ENCODE assay signal across 8 mouse cellular contexts in genomic region chr2:93477519-93477918, GRCm38 (mm10). TPM values are rescaled to one million over a fixed set of nuclear protein-coding genes. Genes with fewer than 3 reads are reported as not detected.
A peak's percentile ranks its signal among the peaks of the same experiment; 100 is the strongest.
DNase-seq lines count a peak whose midpoint lies in the region; ATAC-seq lines count a peak whose summit lies in the region.

No protein-coding gene starts in this region.

- ATAC-seq in common myeloid progenitor, adult 5-6 weeks (replicated peaks; ENCODE audit: low read depth, poor library complexity, severe bottlenecking), result peak; percentile 43

- DNase-seq in gastrocnemius, adult 18-20 months (ENCODE audit: low spot score), result peak; percentile 50
- DNase-seq in gastrocnemius, postnatal 25 days, result no peak
- peak; percentile 47 for DNase-seq in urinary bladder, postnatal 14 days (ENCODE audit: low spot score)
- no peak for DNase-seq in urinary bladder, adult 2 months (ENCODE audit: low spot score)
- peak; percentile 70 for DNase-seq in kidney, adult 18-20 months
- DNase-seq in lung, postnatal 36 days, result peak; percentile 71
- DNase-seq in spleen, postnatal 10 days (ENCODE audit: low spot score in 2 of 2), result peak; percentile 58 to 80

RNA-seq across cellular contexts. Expression of gene Cd82, which starts 14.6 kb away (rescaled TPM):
- total RNA-seq in gastrocnemius, adult 18-20 months (2021), result 1 to 10 TPM; 8.5 to 9.4 TPM
- total RNA-seq in gastrocnemius, postnatal 25 days (2021), result 10 to 100 TPM in 1 of 2 experiments, 1 to 10 TPM in 1; 9.1 to 12.0 TPM
- 95.1 and 96.4 TPM in 2 replicates for polyA plus RNA-seq in urinary bladder, adult 2 months (2012; rRNA removed)
- 42.9 and 43.7 TPM in 2 replicates for total RNA-seq in common myeloid progenitor, adult 5-6 weeks (2017)

Comparison
In these comparisons a context has a peak if more than half of its experiments do, and no peak if none do; other contexts are left out.
1. DNase-seq: peak in gastrocnemius, adult 18-20 months (single experiment), urinary bladder, postnatal 14 days (single experiment), kidney, adult 18-20 months (single experiment), lung, postnatal 36 days (single experiment) and spleen, postnatal 10 days (2 of 2); none in gastrocnemius, postnatal 25 days (single experiment) and urinary bladder, adult 2 months (single experiment).